Mouse (Mus musculus): ENCODE results near the gene Zfp277. TPM values are rescaled to one million over a fixed set of nuclear protein-coding genes. Genes with fewer than 3 reads are reported as not detected.

Gene Zfp277
- polyA plus RNA-seq, 2 experiments: 5.1 to 7.4 TPM

- H3K9me3 ChIP-seq (ENCODE audit: control insufficient read depth, low read length): no peaks in the 10 kb centered on the region
- no peaks in the 10 kb centered on the region for H3K4me1 ChIP-seq (replicated peaks; ENCODE audit: control insufficient read depth in 2 of 2, insufficient read depth in 2 of 2, low read length in 1 of 2)
- H3K27me3 ChIP-seq (ENCODE audit: control insufficient read depth, insufficient read depth, low read length): no peaks in the 10 kb centered on the region
- H3K4me2 ChIP-seq (ENCODE audit: low read depth): no peak overlapping the region
- WGBS (ENCODE audit: insufficient replicate concordance): 67% methylated on average over 10 of the region's 10 CpGs
- no peaks in the 10 kb centered on the region for H3K36me3 ChIP-seq (replicated peaks; ENCODE audit: control insufficient read depth, insufficient read depth, low read depth)
- TF ChIP-seq CTCF (IDR thresholded peaks at IDR 0.05; ENCODE audit: low read depth) (no peak), EP300 (IDR thresholded peaks at IDR 0.05; ENCODE audit: low read depth) (no peak)
- H3K27ac ChIP-seq: no peak overlapping the region
- DNase-seq (ENCODE audit: low read depth in 3 of 3, low spot score in 3 of 3) (no peak), ATAC-seq (ENCODE audit: insufficient read depth) (no peak)
- H3K4me3 ChIP-seq (ENCODE audit: insufficient read depth in 1 of 2, low read depth in 2 of 2, low read length in 2 of 2): no peak overlapping the region
- no peak overlapping the region for H3K9ac ChIP-seq (replicated peaks)
These were observed 98.5 kb downstream of the Zfp277 start for GRCm38 (mm10) chr12:40347060-40347698.

GRCm38 (mm10) chr12:40341443-40341842 lies 104.3 kb downstream of the Zfp277 start:
- TF ChIP-seq EP300 (IDR thresholded peaks at IDR 0.05; ENCODE audit: low read depth): no peak
- no peak for TF ChIP-seq CTCF (IDR thresholded peaks at IDR 0.05; ENCODE audit: low read depth)
- H3K9ac ChIP-seq (replicated peaks): no peak overlapping the region
- H3K9me3 ChIP-seq (ENCODE audit: control insufficient read depth, low read length): no peaks in the 10 kb centered on the region
- no peak overlapping the region for H3K27ac ChIP-seq
- 53% methylated on average over 5 of the region's 5 CpGs for WGBS (ENCODE audit: insufficient replicate concordance)
- no peaks in the 10 kb centered on the region for H3K4me1 ChIP-seq (replicated peaks; ENCODE audit: control insufficient read depth in 2 of 2, insufficient read depth in 2 of 2, low read length in 1 of 2)
- H3K36me3 ChIP-seq (replicated peaks; ENCODE audit: control insufficient read depth, insufficient read depth, low read depth): no peaks in the 10 kb centered on the region
- no peak overlapping the region for H3K4me2 ChIP-seq (ENCODE audit: low read depth)
- H3K27me3 ChIP-seq (ENCODE audit: control insufficient read depth, insufficient read depth, low read length): no peaks in the 10 kb centered on the region
- no peak overlapping the region for H3K4me3 ChIP-seq (ENCODE audit: insufficient read depth in 1 of 2, low read depth in 2 of 2, low read length in 2 of 2)
- no peak for DNase-seq (ENCODE audit: low read depth in 3 of 3, low spot score in 3 of 3)
- no peak for ATAC-seq (ENCODE audit: insufficient read depth)

GRCm38 (mm10) chr12:40335303-40335702 lies 110.4 kb downstream of the Zfp277 start:
- H3K4me1 ChIP-seq (replicated peaks; ENCODE audit: control insufficient read depth in 2 of 2, insufficient read depth in 2 of 2, low read length in 1 of 2): no peaks in the 10 kb centered on the region
- TF ChIP-seq CTCF (IDR thresholded peaks at IDR 0.05; ENCODE audit: low read depth) (no peak), EP300 (IDR thresholded peaks at IDR 0.05; ENCODE audit: low read depth) (no peak)
- no peak overlapping the region for H3K4me2 ChIP-seq (ENCODE audit: low read depth)
- H3K9ac ChIP-seq (replicated peaks): no peak overlapping the region
- no peak overlapping the region for H3K27ac ChIP-seq
- ATAC-seq (ENCODE audit: insufficient read depth) (no peak), DNase-seq (ENCODE audit: low read depth in 3 of 3, low spot score in 3 of 3) (no peak)
- H3K36me3 ChIP-seq (replicated peaks; ENCODE audit: control insufficient read depth, insufficient read depth, low read depth): no peaks in the 10 kb centered on the region
- no peaks in the 10 kb centered on the region for H3K9me3 ChIP-seq (ENCODE audit: control insufficient read depth, low read length)
- no peak overlapping the region for H3K4me3 ChIP-seq (ENCODE audit: insufficient read depth in 1 of 2, low read depth in 2 of 2, low read length in 2 of 2)
- WGBS (ENCODE audit: insufficient replicate concordance): 81% methylated on average over 3 of the region's 3 CpGs
- no peaks in the 10 kb centered on the region for H3K27me3 ChIP-seq (ENCODE audit: control insufficient read depth, insufficient read depth, low read length)

GRCm38 (mm10) chr12:40331467-40331866 lies 114.2 kb downstream of the Zfp277 start:
- TF ChIP-seq CTCF (IDR thresholded peaks at IDR 0.05; ENCODE audit: low read depth) (no peak), EP300 (IDR thresholded peaks at IDR 0.05; ENCODE audit: low read depth) (no peak)
- Histone ChIP-seq H3K9me3 (ENCODE audit: control insufficient read depth, low read length) (no peaks in the 10 kb centered on the region), H3K27me3 (ENCODE audit: control insufficient read depth, insufficient read depth, low read length) (no peaks in the 10 kb centered on the region), H3K4me1 (replicated peaks; ENCODE audit: control insufficient read depth in 2 of 2, insufficient read depth in 2 of 2, low read length in 1 of 2) (no peaks in the 10 kb centered on the region), H3K36me3 (replicated peaks; ENCODE audit: control insufficient read depth, insufficient read depth, low read depth) (no peaks in the 10 kb centered on the region), H3K9ac (replicated peaks) (no peak overlapping the region), H3K4me2 (ENCODE audit: low read depth) (no peak overlapping the region), H3K27ac (no peak overlapping the region), H3K4me3 (ENCODE audit: insufficient read depth in 1 of 2, low read depth in 2 of 2, low read length in 2 of 2) (no peak overlapping the region)
- no peak for ATAC-seq (ENCODE audit: insufficient read depth)
- DNase-seq (ENCODE audit: low read depth in 3 of 3, low spot score in 3 of 3): no peak
- WGBS (ENCODE audit: insufficient replicate concordance): 88% methylated on average over 3 of the region's 3 CpGs

- Histone ChIP-seq H3K4me1 (replicated peaks; ENCODE audit: control insufficient read depth in 2 of 2, insufficient read depth in 2 of 2, low read length in 1 of 2) (no peaks in the 10 kb centered on the region), H3K4me3 (ENCODE audit: insufficient read depth in 1 of 2, low read depth in 2 of 2, low read length in 2 of 2) (no peak overlapping the region), H3K27ac (no peak overlapping the region), H3K4me2 (ENCODE audit: low read depth) (no peak overlapping the region), H3K9ac (replicated peaks) (no peak overlapping the region), H3K9me3 (ENCODE audit: control insufficient read depth, low read length) (no peaks in the 10 kb centered on the region), H3K36me3 (replicated peaks; ENCODE audit: control insufficient read depth, insufficient read depth, low read depth) (no peaks in the 10 kb centered on the region), H3K27me3 (ENCODE audit: control insufficient read depth, insufficient read depth, low read length) (no peaks in the 10 kb centered on the region)
- WGBS (ENCODE audit: insufficient replicate concordance): 68% methylated on average over 5 of the region's 5 CpGs
- DNase-seq (ENCODE audit: low read depth in 3 of 3, low spot score in 3 of 3): no peak
- TF ChIP-seq EP300 (IDR thresholded peaks at IDR 0.05; ENCODE audit: low read depth) (no peak), CTCF (IDR thresholded peaks at IDR 0.05; ENCODE audit: low read depth) (no peak)
- ATAC-seq (ENCODE audit: insufficient read depth): no peak
These were observed 118.6 kb downstream of the Zfp277 start for GRCm38 (mm10) chr12:40327012-40327660.
